Mouse (Mus musculus) thymus, adult 2 months (tissue): ENCODE measurements around the gene Rimklb.

ENCODE experiments used
- CTCF ChIP-seq: fragments of 200-500 bp; IDR thresholded peaks from 2 replicates; pipeline ENCODE4 v1.5.1; 2012; ENCODE audit warnings: mild to moderate bottlenecking, control low read depth, low read length, moderate library complexity, borderline replicate concordance; ENCODE audit not compliant: control insufficient read depth, poor library complexity, insufficient read depth; ENCODE audit errors: extremely low read depth
- POLR2A ChIP-seq: fragments of 200-500 bp; IDR thresholded peaks from 2 replicates; pipeline ENCODE4 v1.6.1; 2012; ENCODE audit warnings: mild to moderate bottlenecking, low read length, control low read depth, moderate library complexity; ENCODE audit not compliant: control insufficient read depth, poor library complexity, insufficient read depth; ENCODE audit errors: extremely low read depth

- TF ChIP-seq POLR2A, result no peak
- TF ChIP-seq CTCF, result no peak
Observed at GRCm38 (mm10) chr6:122486297-122487117, 12.1 kb downstream of the Rimklb start.
